Mouse (Mus musculus): Measurements from ENCODE around the gene Fam78a. TPM values are rescaled to one million over a fixed set of nuclear protein-coding genes. Genes with fewer than 3 reads are reported as not detected.

The Fam78a gene
- total and polyA plus RNA-seq, 3 experiments: 16.0 to 17.4 TPM; not detected in 1

- DNase-seq (ENCODE audit: low read depth, low spot score): no peak
- no peak for TF ChIP-seq JUND (IDR thresholded peaks at IDR 0.05; ENCODE audit: low read depth, low read length)
- no peak for TF ChIP-seq TCF12 (IDR thresholded peaks at IDR 0.05; ENCODE audit: low read depth, low read length)
- TF ChIP-seq MEF2A (IDR thresholded peaks at IDR 0.05; ENCODE audit: extremely low read depth, insufficient replicate concordance, low read depth, low read length, poor library complexity, severe bottlenecking): no peak
- TF ChIP-seq MYB (IDR thresholded peaks at IDR 0.05; ENCODE audit: low read depth, low read length): no peak
- no peak for TF ChIP-seq TAL1 (IDR thresholded peaks at IDR 0.05; ENCODE audit: low read length)
- no peak for TF ChIP-seq MXI1 (IDR thresholded peaks at IDR 0.05; ENCODE audit: low read depth, low read length)
- TF ChIP-seq USF1 (IDR thresholded peaks at IDR 0.05; ENCODE audit: low read depth, low read length): no peak
- TF ChIP-seq RAD21 (IDR thresholded peaks at IDR 0.05; ENCODE audit: low read depth, low read length): no peak
- no peak for TF ChIP-seq NRF1 (IDR thresholded peaks at IDR 0.05; ENCODE audit: insufficient read depth, low read depth, low read length, poor library complexity, severe bottlenecking)
- no peak for TF ChIP-seq USF2 (IDR thresholded peaks at IDR 0.05; ENCODE audit: borderline replicate concordance in 1 of 2, insufficient read depth in 1 of 2, low read depth in 1 of 2, low read length in 2 of 2)
- no peak for TF ChIP-seq RCOR1 (IDR thresholded peaks at IDR 0.05; ENCODE audit: low read depth, low read length)
- no peak for TF ChIP-seq BHLHE40 (IDR thresholded peaks at IDR 0.05; ENCODE audit: borderline replicate concordance, low read depth, low read length)
- no peak for TF ChIP-seq ELF1 (IDR thresholded peaks at IDR 0.05; ENCODE audit: low read depth, low read length)
- TF ChIP-seq MAZ (IDR thresholded peaks at IDR 0.05; ENCODE audit: low read depth, low read length): no peak
- no peak for TF ChIP-seq MAFK (IDR thresholded peaks at IDR 0.05; ENCODE audit: borderline replicate concordance, low read depth, low read length)
- no peak for TF ChIP-seq GABPA (IDR thresholded peaks at IDR 0.05; ENCODE audit: low read depth, low read length)
- TF ChIP-seq ZC3H11A (IDR thresholded peaks at IDR 0.05; ENCODE audit: low read depth, low read length): no peak
- no peak for TF ChIP-seq POLR2AphosphoS5 (IDR thresholded peaks at IDR 0.05; ENCODE audit: borderline replicate concordance, low read depth, low read length)
- TF ChIP-seq SMC3 (IDR thresholded peaks at IDR 0.05; ENCODE audit: low read depth, low read length): no peak
- no peak overlapping the region for H3K27ac ChIP-seq (ENCODE audit: control insufficient read depth, low read depth, low read length)
These were observed 65.0 kb downstream of the Fam78a start for GRCm38 (mm10) chr2:32019704-32020103.

DNA sequence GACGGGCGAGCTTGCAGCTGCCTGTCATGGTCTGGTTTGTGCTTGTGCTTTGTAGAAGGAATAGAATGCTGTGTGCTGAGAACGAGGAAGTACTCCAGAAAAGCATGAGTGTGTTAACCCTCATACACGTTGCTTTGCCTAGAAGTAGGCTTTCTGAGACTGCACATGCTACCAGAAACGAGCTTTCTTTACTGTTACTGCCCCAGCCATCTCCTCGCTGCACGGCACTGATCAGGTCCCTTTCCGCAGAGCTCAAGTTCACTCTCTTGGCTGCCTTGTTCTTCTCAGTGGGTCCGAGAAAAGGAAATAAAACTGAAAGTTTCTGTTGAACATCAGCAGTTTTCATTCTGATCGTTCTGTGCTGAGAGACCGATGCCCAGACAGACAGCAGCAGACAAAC lies 75.9 kb downstream of the Fam78a start:
- TF ChIP-seq USF2 (IDR thresholded peaks at IDR 0.05; ENCODE audit: borderline replicate concordance in 1 of 2, insufficient read depth in 1 of 2, low read depth in 1 of 2, low read length in 2 of 2) (no peak), BHLHE40 (IDR thresholded peaks at IDR 0.05; ENCODE audit: borderline replicate concordance, low read depth, low read length) (no peak), UBTF (IDR thresholded peaks at IDR 0.05; ENCODE audit: borderline replicate concordance, insufficient read depth, low read depth, low read length) (no peak), SIN3A (IDR thresholded peaks at IDR 0.05; ENCODE audit: low read length) (no peak), TBP (IDR thresholded peaks at IDR 0.05; ENCODE audit: low read depth, low read length) (no peak), ZC3H11A (IDR thresholded peaks at IDR 0.05; ENCODE audit: low read depth, low read length) (no peak), MAFK (IDR thresholded peaks at IDR 0.05; ENCODE audit: borderline replicate concordance, low read depth, low read length) (no peak), CHD1 (IDR thresholded peaks at IDR 0.05; ENCODE audit: low read depth, low read length) (no peak), TAL1 (IDR thresholded peaks at IDR 0.05; ENCODE audit: low read length) (no peak), TCF12 (IDR thresholded peaks at IDR 0.05; ENCODE audit: low read depth, low read length) (no peak), ZNF384 (IDR thresholded peaks at IDR 0.05; ENCODE audit: low read depth, low read length) (no peak), ZMIZ1 (IDR thresholded peaks at IDR 0.05; ENCODE audit: low read depth, low read length) (no peak), RCOR1 (IDR thresholded peaks at IDR 0.05; ENCODE audit: low read depth, low read length) (no peak), NRF1 (IDR thresholded peaks at IDR 0.05; ENCODE audit: insufficient read depth, low read depth, low read length, poor library complexity, severe bottlenecking) (no peak)
- no peak overlapping the region for H3K27ac ChIP-seq (ENCODE audit: control insufficient read depth, low read depth, low read length)

More at GRCm38 (mm10) chr2:32019704-32020103, 65.0 kb downstream of the Fam78a start:
- Histone ChIP-seq H3K9ac (ENCODE audit: control insufficient read depth, low read depth, low read length, poor library complexity, severe bottlenecking) (no peak overlapping the region), H3K4me1 (ENCODE audit: control insufficient read depth in 1 of 2, insufficient read depth in 2 of 2, low read length in 2 of 2) (no peaks in the 10 kb centered on the region), H3K4me3 (ENCODE audit: control insufficient read depth in 1 of 2, insufficient read depth in 1 of 2, low read depth in 2 of 2, low read length in 2 of 2) (no peak overlapping the region), H3K9me3 (replicated peaks; ENCODE audit: insufficient read depth, low read length) (no peaks in the 10 kb centered on the region), H3K36me3 (ENCODE audit: control insufficient read depth in 1 of 2, insufficient read depth in 2 of 2, low read length in 2 of 2) (peaks cover 0 to 35% of the 10 kb centered on the region in 2 experiments; a peak in 2 of 4 replicates), H3K27me3 (ENCODE audit: control insufficient read depth in 1 of 2, insufficient read depth in 2 of 2, low read length in 2 of 2) (no peaks in the 10 kb centered on the region), H3K79me2 (ENCODE audit: control insufficient read depth, insufficient read depth, low read length, poor library complexity) (no peaks in the 10 kb centered on the region)

More for the DNA sequence above, 75.9 kb downstream of the Fam78a start:
- no peaks in the 10 kb centered on the region for H3K9me3 ChIP-seq (replicated peaks; ENCODE audit: insufficient read depth, low read length)
- H3K4me3 ChIP-seq (ENCODE audit: control insufficient read depth in 1 of 2, insufficient read depth in 1 of 2, low read depth in 2 of 2, low read length in 2 of 2): no peak overlapping the region
- no peak overlapping the region for H3K9ac ChIP-seq (ENCODE audit: control insufficient read depth, low read depth, low read length, poor library complexity, severe bottlenecking)
- DNase-seq (ENCODE audit: low read depth, low spot score): no peak
- no peaks in the 10 kb centered on the region for H3K27me3 ChIP-seq (ENCODE audit: control insufficient read depth in 1 of 2, insufficient read depth in 2 of 2, low read length in 2 of 2)
- no peaks in the 10 kb centered on the region for H3K4me1 ChIP-seq (ENCODE audit: control insufficient read depth in 1 of 2, insufficient read depth in 2 of 2, low read length in 2 of 2)
- H3K36me3 ChIP-seq (ENCODE audit: control insufficient read depth in 1 of 2, insufficient read depth in 2 of 2, low read length in 2 of 2): peaks cover 0 to 29% of the 10 kb centered on the region in 2 experiments; a peak in 2 of 4 replicates
- no peaks in the 10 kb centered on the region for H3K79me2 ChIP-seq (ENCODE audit: control insufficient read depth, insufficient read depth, low read length, poor library complexity)

Data from MEL (cell line).